Mouse (Mus musculus) myocyte (in vitro differentiated cells): ENCODE measurements around the gene Rbm15.

Experiments used
- CEBPB ChIP-seq: IDR thresholded peaks from 2 replicates; pipeline ENCODE4 v1.6.1; 2011; ENCODE audit warnings: mild to moderate bottlenecking, moderate library complexity; ENCODE audit not compliant: poor library complexity, insufficient read depth, severe bottlenecking
- E2F4 ChIP-seq: IDR thresholded peaks from one replicate; pipeline ENCODE4 v1.6.1; 2011; ENCODE audit warnings: mild to moderate bottlenecking, control low read depth, moderate library complexity; ENCODE audit not compliant: insufficient read depth
- MAX ChIP-seq: IDR thresholded peaks from one replicate; pipeline ENCODE4 v1.6.1; 2011; ENCODE audit warnings: low read depth, mild to moderate bottlenecking, control low read depth
- MYOD1 ChIP-seq, 3 experiments: IDR thresholded peaks; one replicate each; pipeline ENCODE4 v1.6.1; 2011; ENCODE audit warnings: control low read depth in 2 of 3, low read depth in 2 of 3, mild to moderate bottlenecking in 2 of 3, moderate library complexity in 1 of 3; ENCODE audit not compliant: insufficient read length in 2 of 3, control insufficient read depth in 1 of 3
- POLR2A ChIP-seq: IDR thresholded peaks from one replicate; pipeline ENCODE4 v1.6.1; 2011; ENCODE audit warnings: low read depth, mild to moderate bottlenecking, control low read depth, moderate library complexity; ENCODE audit not compliant: insufficient read length
- POLR2AphosphoS2 ChIP-seq: IDR thresholded peaks from one replicate; pipeline ENCODE4 v1.6.1; 2011; ENCODE audit warnings: low read depth, control low read depth; ENCODE audit not compliant: insufficient read length
- SRF ChIP-seq: IDR thresholded peaks from one replicate; pipeline ENCODE4 v1.6.1; 2011; ENCODE audit warnings: low read depth; ENCODE audit not compliant: control insufficient read depth, insufficient read length
- TCF12 ChIP-seq: IDR thresholded peaks from one replicate; pipeline ENCODE4 v1.6.1; 2011; ENCODE audit warnings: mild to moderate bottlenecking, control low read depth; ENCODE audit not compliant: poor library complexity, insufficient read depth, severe bottlenecking
- USF1 ChIP-seq: IDR thresholded peaks from one replicate; pipeline ENCODE4 v1.6.1; 2011; ENCODE audit warnings: low read depth, mild to moderate bottlenecking, control low read depth, moderate library complexity

GRCm38 (mm10) chr3:107351706-107352105 lies 18.2 kb upstream of the Rbm15 start:
- TF ChIP-seq POLR2AphosphoS2 (no peak), POLR2A (no peak), E2F4 (no peak), TCF12 (no peak), MAX (no peak), CEBPB (no peak), USF1 (no peak), SRF (no peak), MYOD1 (IDR thresholded peaks at IDR 0.05; ENCODE audit: control insufficient read depth in 1 of 3, insufficient read length in 2 of 3, low read depth in 2 of 3) (no peak)
